Mouse (Mus musculus) erythroblast, embryonic 14.5 days (primary cell): ENCODE data around the gene Dhx8. TPM values are rescaled to one million over a fixed set of nuclear protein-coding genes. Genes with fewer than 3 reads are reported as not detected.
A peak's percentile ranks its signal among the peaks of the same experiment; 100 is the strongest.

Experiments used
- H3K27me3 ChIP-seq: 2 replicates; pipeline ENCODE4 v1.6.1; 2012; ENCODE audit warnings: inconsistent platforms; ENCODE audit not compliant: control insufficient read depth
- H3K36me3 ChIP-seq: 2 replicates; pipeline ENCODE4 v1.6.1; 2012; ENCODE audit warnings: mild to moderate bottlenecking, inconsistent platforms; ENCODE audit not compliant: control insufficient read depth
- H3K4me1 ChIP-seq: 2 replicates; pipeline ENCODE4 v1.6.1; 2012; ENCODE audit warnings: inconsistent platforms; ENCODE audit not compliant: control insufficient read depth
- H3K4me3 ChIP-seq: replicated peaks from 2 replicates; pipeline ENCODE3; 2012; ENCODE audit warnings: moderate library complexity, mild to moderate bottlenecking, inconsistent platforms
- H3K9me3 ChIP-seq: 2 replicates; pipeline ENCODE4 v1.6.1; 2012; ENCODE audit warnings: low read length, inconsistent platforms, mixed read lengths; ENCODE audit not compliant: control insufficient read depth
- GATA1 ChIP-seq: IDR thresholded peaks from 2 replicates; pipeline ENCODE4 v1.6.1; 2012; ENCODE audit warnings: low read length, inconsistent platforms, mixed read lengths
- TAL1 ChIP-seq: IDR thresholded peaks from 3 replicates; pipeline ENCODE4 v1.6.1; 2012; ENCODE audit warnings: low read length, inconsistent platforms, mixed read lengths
- polyA plus RNA-seq: library from polyadenylated mRNA; stranded (reverse); fragments of >175 nt; gene quantifications from 2 replicates; pipeline ENCODE4 v1.2.3, GENCODE M21; 2012

Gene Dhx8
- polyA plus RNA-seq, 1 experiment, result 0.88 TPM

DNA sequence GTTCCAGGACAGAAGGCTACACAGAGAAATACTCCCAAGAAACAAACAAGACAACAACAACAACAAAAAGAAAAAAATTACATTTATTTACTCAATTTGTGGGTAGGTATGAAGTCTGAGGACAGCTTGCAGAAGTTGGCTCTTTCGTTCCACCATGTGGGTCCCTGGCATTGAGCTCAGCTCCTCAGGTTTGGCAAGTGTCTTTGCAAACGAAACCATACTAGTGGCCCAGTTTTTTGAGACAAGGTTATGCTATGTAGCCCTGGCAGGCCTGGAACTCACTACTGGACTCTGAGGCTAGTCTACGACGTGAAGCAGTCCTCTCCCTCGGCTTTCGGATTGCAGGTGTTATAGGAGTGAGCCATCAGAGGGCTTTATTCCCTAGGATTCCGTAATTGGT is 32.7 kb upstream of the Dhx8 start:
- peaks cover 6% of the 10 kb centered on the region for H3K9me3 ChIP-seq
- peaks cover 33% of the 10 kb centered on the region for H3K4me1 ChIP-seq
- H3K36me3 ChIP-seq, result no peaks in the 10 kb centered on the region; the same call in 1 of the 2 replicates
- H3K4me3 ChIP-seq, result no peak overlapping the region
- no peak for TF ChIP-seq GATA1
- no peaks in the 10 kb centered on the region for H3K27me3 ChIP-seq

GRCm38 (mm10) chr11:101700446-101700845 is 32.3 kb upstream of the Dhx8 start:
- no peak overlapping the region for H3K4me3 ChIP-seq
- peaks cover 29% of the 10 kb centered on the region for H3K4me1 ChIP-seq
- H3K27me3 ChIP-seq, result no peaks in the 10 kb centered on the region
- no peaks in the 10 kb centered on the region; the same call in 1 of the 2 replicates for H3K36me3 ChIP-seq
- TF ChIP-seq GATA1 (no peak), TAL1 (no peak)
- peaks cover 6% of the 10 kb centered on the region for H3K9me3 ChIP-seq

DNA sequence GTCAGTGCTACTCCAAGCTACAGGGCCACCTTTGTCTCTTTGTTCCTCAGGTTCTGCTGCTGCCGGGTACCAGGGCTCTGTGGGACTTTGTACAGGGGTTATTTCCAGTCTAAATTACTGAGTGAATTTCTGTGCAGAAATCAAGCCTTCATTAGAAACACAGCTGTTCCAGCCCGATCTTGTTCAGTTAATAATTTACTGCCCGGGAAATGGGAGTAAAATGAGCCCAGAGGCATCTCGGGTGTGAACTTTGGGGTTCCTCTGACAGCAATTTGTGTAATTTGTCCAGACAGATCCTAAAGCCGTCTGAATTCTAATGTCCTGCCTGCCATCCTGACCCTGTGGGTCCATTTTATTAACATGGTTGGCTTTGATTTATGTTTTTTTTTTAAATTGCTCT is 28.6 kb upstream of the Dhx8 start:
- H3K4me1 ChIP-seq, result no peaks in the 10 kb centered on the region; the same call in 1 of the 2 replicates
- no peak for TF ChIP-seq GATA1
- TF ChIP-seq TAL1, result no peak
- no peak overlapping the region for H3K4me3 ChIP-seq
- no peaks in the 10 kb centered on the region for H3K27me3 ChIP-seq
- H3K9me3 ChIP-seq, result no peaks in the 10 kb centered on the region
- no peaks in the 10 kb centered on the region for H3K36me3 ChIP-seq

- Histone ChIP-seq H3K36me3 (no peaks in the 10 kb centered on the region), H3K4me3 (no peak overlapping the region), H3K9me3 (no peaks in the 10 kb centered on the region), H3K27me3 (no peaks in the 10 kb centered on the region), H3K4me1 (no peaks in the 10 kb centered on the region)
- no peak for TF ChIP-seq TAL1
- TF ChIP-seq GATA1, result no peak
These were observed 25.8 kb upstream of the Dhx8 start for GRCm38 (mm10) chr11:101706764-101707448.

DNA sequence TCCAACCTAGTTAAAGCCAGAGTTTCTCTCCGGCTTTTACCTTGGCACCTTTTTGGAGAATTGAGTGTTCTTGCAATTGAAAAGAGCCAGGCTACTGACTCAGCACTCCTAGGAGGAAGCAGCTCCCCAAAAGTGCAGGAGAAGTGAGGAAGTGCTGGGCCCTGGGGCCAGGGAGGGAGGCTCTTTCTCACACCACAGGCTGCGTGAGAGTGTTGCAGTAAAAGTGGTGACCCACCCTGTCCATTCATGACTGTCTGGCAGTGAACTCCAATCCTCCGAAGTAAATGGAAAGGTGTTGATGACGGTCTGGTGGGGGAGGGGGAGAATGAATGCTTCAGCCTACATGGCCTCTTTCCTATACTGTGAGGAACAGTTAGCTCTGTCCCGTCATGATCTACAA is 24.2 kb upstream of the Dhx8 start:
- TF ChIP-seq GATA1, result no peak
- no peak for TF ChIP-seq TAL1
- Histone ChIP-seq H3K4me1 (no peaks in the 10 kb centered on the region), H3K27me3 (no peaks in the 10 kb centered on the region), H3K9me3 (no peaks in the 10 kb centered on the region), H3K4me3 (no peak overlapping the region), H3K36me3 (no peaks in the 10 kb centered on the region)

GRCm38 (mm10) chr11:101712811-101713210 is 19.9 kb upstream of the Dhx8 start:
- Histone ChIP-seq H3K9me3 (no peaks in the 10 kb centered on the region), H3K27me3 (no peaks in the 10 kb centered on the region), H3K4me3 (no peak overlapping the region), H3K36me3 (no peaks in the 10 kb centered on the region), H3K4me1 (no peaks in the 10 kb centered on the region)
- TF ChIP-seq GATA1 (no peak), TAL1 (no peak)

DNA sequence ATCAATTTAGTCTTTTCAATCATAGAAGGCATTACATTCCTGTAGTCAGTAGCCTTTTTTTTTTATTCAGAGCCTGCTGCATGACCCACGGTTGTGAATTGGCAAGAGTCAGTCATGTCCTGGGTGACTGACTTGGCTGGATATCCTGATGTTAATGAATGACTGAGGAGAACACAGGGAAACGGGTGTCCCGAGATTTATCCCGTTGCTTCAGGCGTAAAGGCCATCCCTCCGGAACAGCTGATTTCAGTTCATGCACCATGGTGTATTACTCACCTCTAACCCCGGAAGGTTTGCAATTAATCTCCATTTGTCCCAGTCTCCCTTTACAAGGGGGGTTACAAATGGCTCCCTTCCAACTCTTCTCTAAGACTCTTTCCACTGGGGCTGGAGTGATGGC is 18.7 kb upstream of the Dhx8 start:
- H3K27me3 ChIP-seq, result no peaks in the 10 kb centered on the region
- H3K9me3 ChIP-seq, result no peaks in the 10 kb centered on the region
- H3K4me3 ChIP-seq, result no peak overlapping the region
- H3K36me3 ChIP-seq, result no peaks in the 10 kb centered on the region
- TF ChIP-seq TAL1 (no peak), GATA1 (no peak)
- H3K4me1 ChIP-seq, result no peaks in the 10 kb centered on the region

GRCm38 (mm10) chr11:101718324-101718723 is 14.4 kb upstream of the Dhx8 start:
- TF ChIP-seq TAL1, result no peak
- no peak for TF ChIP-seq GATA1
- Histone ChIP-seq H3K4me1 (peaks cover 3% of the 10 kb centered on the region), H3K36me3 (no peaks in the 10 kb centered on the region), H3K27me3 (no peaks in the 10 kb centered on the region), H3K4me3 (no peak overlapping the region), H3K9me3 (peaks cover 4% of the 10 kb centered on the region)

DNA sequence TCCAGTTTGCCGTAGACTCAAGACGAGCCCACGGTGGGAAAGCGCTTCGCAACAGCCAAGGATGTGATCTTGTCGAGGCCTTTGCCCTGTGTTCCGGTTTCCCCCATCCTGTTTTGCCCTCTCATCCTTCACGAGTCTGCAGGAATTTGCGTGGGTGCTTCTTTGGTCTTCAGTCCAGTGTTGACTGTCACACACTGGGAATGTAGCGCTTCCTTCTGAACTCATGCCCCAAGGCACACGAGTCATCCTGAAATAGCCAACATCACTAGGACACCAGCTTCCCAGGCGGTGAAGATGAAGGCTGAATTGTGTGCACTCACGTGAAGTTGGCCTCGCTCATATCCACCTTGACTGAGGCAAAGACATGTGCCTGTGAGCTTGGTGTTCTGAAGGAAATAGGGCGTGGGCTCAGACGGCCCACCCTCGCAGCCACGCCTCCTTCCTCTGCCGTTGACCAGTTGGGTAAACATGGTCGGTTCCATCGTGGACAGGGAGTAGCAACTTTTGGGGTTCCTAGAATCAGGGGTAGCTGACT is 12.7 kb upstream of the Dhx8 start:
- Histone ChIP-seq H3K4me3 (no peak overlapping the region), H3K27me3 (no peaks in the 10 kb centered on the region), H3K36me3 (no peaks in the 10 kb centered on the region), H3K9me3 (peaks cover 4% of the 10 kb centered on the region), H3K4me1 (peaks cover 3% of the 10 kb centered on the region)
- TF ChIP-seq TAL1 (peak; percentile 24; the same call in 1 of the 3 replicates), GATA1 (no peak)
